Mouse (Mus musculus): ENCODE results near the gene Nyap1.
A peak's percentile ranks its signal among the peaks of the same experiment; 100 is the strongest.

The Nyap1 gene

DNA sequence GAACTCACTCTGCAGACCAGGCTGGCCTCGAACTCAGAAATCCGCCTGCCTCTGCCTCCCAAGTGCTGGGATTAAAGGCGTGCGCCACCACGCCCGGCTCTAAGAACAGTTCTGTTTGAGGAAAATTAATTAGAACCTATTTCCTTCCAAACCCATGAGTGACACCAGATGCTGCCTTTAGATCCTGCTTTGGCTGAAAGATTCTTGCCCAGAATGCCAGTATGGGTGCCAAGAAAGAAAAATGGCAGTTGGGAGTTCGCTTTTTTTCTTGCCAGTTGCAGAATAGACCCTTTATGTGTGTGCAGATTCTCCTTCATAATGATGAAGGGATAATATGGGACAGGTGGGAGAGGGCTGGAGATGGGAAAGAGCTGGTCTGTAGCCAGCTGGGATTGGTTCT, 2.8 kb upstream of the Nyap1 start:
- no peak for DNase-seq

GRCm38 (mm10) chr5:137742836-137743235, 1.4 kb upstream of the Nyap1 start:
- DNase-seq, result no peak

DNA sequence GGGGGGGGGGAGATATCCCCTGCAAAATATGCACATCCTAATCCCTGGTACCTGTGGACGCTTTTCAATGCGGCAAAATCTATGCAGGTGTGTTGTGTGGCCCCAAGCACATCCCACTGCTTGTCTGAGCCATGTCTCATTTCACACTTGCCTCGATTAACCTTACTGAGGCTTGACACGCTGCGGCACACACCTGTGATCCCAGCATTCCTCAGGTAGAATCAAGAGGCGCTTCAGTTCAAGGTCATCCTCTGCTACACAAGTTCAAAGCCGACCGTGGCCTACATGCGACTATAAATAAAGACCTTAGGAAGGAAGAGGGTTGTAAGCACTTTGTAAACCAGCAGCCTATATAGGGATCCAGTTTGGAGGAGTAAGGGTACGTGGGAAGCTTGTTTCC, 641 bp upstream of the Nyap1 start:
- no peak for DNase-seq

- DNase-seq, result no peak
Observed at GRCm38 (mm10) chr5:137740506-137740905, 901 bp downstream of the Nyap1 start.

DNA sequence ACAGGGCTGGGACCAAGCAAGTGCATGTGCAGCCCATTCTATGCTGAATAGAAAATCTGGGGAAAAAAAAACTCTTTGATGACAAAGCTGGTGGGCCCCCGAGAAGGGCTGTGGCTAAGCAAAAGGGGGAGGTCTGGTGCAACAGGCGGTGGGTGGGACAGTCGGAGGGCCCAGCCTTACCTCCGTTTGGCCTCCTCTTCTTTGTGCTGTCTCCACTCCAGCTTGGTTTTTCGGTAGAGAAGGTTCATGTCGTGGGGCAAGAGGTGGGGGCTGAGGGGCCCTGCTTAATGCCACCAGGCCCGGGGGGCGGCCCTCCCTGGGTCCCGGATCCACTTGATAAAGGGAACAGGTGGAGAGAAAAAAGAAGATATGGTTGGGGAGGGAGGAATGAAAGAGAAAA, 1.9 kb downstream of the Nyap1 start:
- no peak for DNase-seq

- no peak for DNase-seq
Observed at GRCm38 (mm10) chr5:137738516-137738915, 2.9 kb downstream of the Nyap1 start.

GRCm38 (mm10) chr5:137737400-137737940, 3.9 kb downstream of the Nyap1 start:
- DNase-seq, result no peak

- DNase-seq, result no peak
Observed at GRCm38 (mm10) chr5:137734289-137735061, 6.9 kb downstream of the Nyap1 start.

GRCm38 (mm10) chr5:137733638-137734288, 7.6 kb downstream of the Nyap1 start:
- DNase-seq, result no peak

- no peak for DNase-seq
Observed at GRCm38 (mm10) chr5:137726767-137727166, 14.6 kb downstream of the Nyap1 start.

- DNase-seq, result no peak
Observed at GRCm38 (mm10) chr5:137723840-137724239, 17.6 kb downstream of the Nyap1 start.

DNA sequence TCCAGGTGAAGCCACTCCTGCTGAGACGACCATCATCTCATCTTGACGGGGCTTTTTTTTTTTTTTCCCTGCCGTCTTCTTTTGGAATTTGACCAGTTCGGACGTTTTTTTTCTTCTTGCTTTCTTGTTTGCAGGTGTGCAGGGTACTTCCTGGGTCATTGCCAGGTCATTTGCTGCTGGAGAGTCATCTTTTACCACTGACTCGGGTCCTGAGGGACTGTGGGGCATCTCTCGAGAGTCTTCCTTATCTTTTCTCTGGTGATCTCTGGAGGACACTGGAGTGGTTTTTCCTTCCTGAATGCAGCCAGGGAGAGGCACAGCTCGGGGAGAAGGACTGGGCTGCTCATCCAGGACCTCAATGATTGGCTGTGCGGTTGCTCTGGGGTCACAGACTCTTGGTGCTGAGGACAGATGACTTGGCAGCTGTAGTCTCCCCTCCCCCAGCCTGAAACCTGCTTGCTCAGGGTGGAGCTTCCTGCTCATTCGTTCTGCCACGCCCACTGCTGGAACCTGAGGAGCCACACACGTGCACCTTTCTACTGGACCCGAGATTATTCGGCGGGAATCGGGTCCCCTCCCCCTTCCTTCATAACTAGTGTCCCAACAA, 20.7 kb downstream of the Nyap1 start:
- DNase-seq, result peak; percentile 77 to 81

GRCm38 (mm10) chr5:137719088-137719487, 22.3 kb downstream of the Nyap1 start:
- peak in 1 of 2 experiments; percentile 9 for DNase-seq

DNA sequence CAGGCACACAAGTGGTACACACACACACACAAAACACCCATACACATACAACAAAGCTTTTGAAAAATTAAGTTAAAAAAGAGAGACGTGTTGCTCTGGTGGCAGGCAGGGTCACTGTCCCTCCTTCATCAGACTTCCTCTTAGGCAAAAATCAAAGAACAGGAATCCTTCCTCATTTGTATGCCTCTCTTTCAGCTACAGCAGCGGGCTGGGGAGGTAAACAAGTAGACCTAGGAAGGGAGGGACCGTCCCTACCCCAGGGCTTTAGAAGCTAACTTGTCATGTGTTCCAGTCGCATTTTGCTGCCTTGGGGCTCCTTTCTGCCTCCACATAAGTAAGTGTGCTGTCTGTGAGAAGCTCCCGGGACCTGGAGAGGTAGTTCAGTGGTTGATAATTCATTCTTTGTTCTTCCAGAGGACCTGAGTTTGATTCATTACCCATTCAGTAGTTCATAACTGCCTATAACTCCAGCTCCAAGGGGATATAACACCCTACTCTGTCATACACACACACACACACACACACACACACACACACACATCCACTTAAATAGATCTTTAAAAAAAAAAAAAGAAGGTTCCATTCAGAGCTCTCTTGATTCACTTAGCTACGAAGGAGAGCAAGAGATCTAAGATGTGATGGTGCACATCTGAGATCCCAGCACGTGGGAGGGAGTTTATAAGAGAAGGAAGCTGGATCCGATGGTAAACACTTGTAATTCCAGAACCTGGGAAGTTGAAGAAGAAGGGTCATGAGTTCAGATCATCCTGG, 23.2 kb downstream of the Nyap1 start:
- no peak for DNase-seq

DNA sequence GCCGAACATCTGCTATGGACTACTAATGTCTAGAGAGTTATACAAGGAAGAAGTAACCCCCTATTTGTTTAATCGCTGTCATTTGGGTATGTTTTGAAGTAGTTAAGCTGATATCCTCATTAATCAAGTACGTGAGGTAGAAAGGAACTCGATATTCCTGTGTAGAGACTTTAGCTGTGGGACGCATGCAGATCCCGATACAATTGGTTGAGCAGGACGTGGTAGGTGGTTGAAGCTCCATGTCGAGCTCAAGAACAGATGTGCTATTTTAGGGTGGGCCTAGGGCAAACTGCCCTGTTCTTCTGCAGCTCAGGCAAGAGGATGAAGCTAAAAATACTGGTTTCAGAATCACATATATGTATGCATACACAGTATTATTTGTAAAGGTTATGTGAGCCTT, 25.7 kb downstream of the Nyap1 start:
- DNase-seq, result no peak

- no peak for DNase-seq
Observed at GRCm38 (mm10) chr5:137713454-137713853, 28.0 kb downstream of the Nyap1 start.

- DNase-seq, result peak; percentile 81
Observed at GRCm38 (mm10) chr5:137706913-137707633, 34.3 kb downstream of the Nyap1 start.

DNA sequence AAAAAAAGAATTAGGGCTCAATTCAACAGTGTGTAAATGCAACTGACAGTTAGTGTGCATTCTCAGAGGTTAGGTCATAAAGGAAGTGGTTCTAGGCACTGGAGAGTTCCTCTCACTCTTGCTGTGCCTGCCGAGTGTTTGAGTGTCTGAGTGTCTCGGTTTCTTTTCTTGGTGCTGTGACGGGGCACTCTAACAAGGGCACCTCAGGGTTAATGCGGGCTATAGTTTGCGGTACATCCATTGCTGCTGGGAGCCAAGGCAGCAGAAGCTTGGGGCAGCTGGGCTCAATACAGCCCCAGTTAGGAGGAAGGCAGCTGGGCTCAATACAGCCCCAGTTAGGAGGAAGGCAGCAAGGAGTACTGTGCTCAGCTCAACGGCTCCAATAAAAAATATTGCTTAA, 36.2 kb downstream of the Nyap1 start:
- DNase-seq, result no peak

GRCm38 (mm10) chr5:137699850-137700249, 41.6 kb downstream of the Nyap1 start:
- DNase-seq, result no peak

DNA sequence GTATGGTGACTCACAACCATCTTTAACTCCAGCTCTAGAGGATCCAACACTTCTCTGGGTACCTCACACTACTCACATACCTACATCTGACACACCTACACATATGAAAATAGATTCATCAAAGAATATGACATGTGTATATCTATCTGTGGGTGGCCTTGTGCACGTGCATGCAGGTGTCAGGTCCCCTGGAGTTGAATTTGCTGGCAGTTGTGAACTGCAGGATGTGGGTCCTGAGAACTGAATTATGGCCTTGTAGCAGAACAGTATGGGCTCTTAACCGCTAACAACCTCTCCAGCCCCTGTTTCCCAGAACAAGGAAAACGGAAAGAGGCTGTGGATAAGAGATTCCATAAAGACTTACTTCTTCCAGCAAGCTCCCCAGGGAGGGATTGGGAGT, 42.3 kb downstream of the Nyap1 start:
- DNase-seq, result no peak

DNA sequence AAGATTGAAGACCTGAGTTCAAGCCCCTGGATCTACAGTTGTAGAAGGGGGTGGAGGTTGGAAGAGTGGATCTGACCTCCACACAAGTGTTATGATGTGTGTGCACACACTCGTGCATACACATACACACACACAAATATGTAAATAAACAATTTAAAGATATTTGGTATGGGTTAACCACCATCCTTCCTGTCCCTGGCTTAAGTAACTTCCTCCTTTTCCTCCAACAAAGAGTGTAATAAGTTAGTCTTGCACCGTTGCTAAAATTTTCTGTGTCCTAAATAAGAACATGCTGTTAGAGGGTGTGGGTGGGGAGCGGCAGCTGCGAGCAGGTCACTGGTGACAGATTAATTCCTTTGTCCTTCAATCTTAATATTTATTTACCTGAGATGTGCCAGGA, 45.5 kb downstream of the Nyap1 start:
- DNase-seq, result no peak

- DNase-seq, result no peak
Observed at GRCm38 (mm10) chr5:137694796-137695195, 46.6 kb downstream of the Nyap1 start.

All from kidney, postnatal 36 days (tissue).